ENCODE assay signal across 10 mouse cellular contexts in genomic region chr13:99235428-99236210, GRCm38 (mm10). TPM values are rescaled to one million over a fixed set of nuclear protein-coding genes. Genes with fewer than 3 reads are reported as not detected.
A peak's percentile ranks its signal among the peaks of the same experiment; 100 is the strongest.
DNase-seq lines count a peak whose midpoint lies in the region; ATAC-seq lines count a peak whose summit lies in the region.
"Had no signal": no experiment of that assay in that cellular context is flagged by ENCODE, and none has a peak within 500 bp of the region (broad histone marks: within the 10 kb centered on the region; RNA-seq: fewer than 3 reads in every experiment).

No protein-coding gene starts in this region.

- no peak overlapping the region for H3K4me2 ChIP-seq in embryonic facial prominence, embryonic 15.5 days (replicated peaks)

- no peaks in the 10 kb centered on the region for H3K9me3 ChIP-seq in heart, embryonic 10.5 days
- no peaks in the 10 kb centered on the region for H3K9me3 ChIP-seq in embryonic facial prominence, embryonic 15.5 days (replicated peaks)

- no peaks in the 10 kb centered on the region for H3K36me3 ChIP-seq in heart, embryonic 10.5 days
- no peaks in the 10 kb centered on the region for H3K36me3 ChIP-seq in embryonic facial prominence, embryonic 15.5 days

- no peak for DNase-seq in heart, embryonic 10.5 days (ENCODE audit: low spot score)
- DNase-seq in heart, adult 8-10 months (ENCODE audit: low spot score), result no peak
- peak; percentile 18 to 56 for DNase-seq in left cerebral cortex, postnatal 25 days (ENCODE audit: low spot score in 2 of 2)
- no peak for DNase-seq in left cerebral cortex, postnatal 36 days (ENCODE audit: low spot score in 2 of 2)
- DNase-seq in kidney, postnatal 4 days, result peak; percentile 54 to 57
- DNase-seq in ovary, adult 18-20 months (ENCODE audit: low spot score), result no peak
- no peak for DNase-seq in embryo, embryonic 11 days
- DNase-seq: gastrocnemius, postnatal 36 days; left cerebral cortex, postnatal 4 days had no signal

- no peak overlapping the region for H3K4me3 ChIP-seq in heart, embryonic 10.5 days
- no peak overlapping the region for H3K4me3 ChIP-seq in embryonic facial prominence, embryonic 15.5 days (replicated peaks)

- intact Hi-C loops in left cerebral cortex, postnatal 25 days (cut with DNase I), result no loop called here
- intact Hi-C loops in left cerebral cortex, postnatal 36 days (cut with DNase I), result no loop called here

- ATAC-seq in embryonic facial prominence, embryonic 15.5 days (ENCODE audit: insufficient number of reproducible peaks, low FRiP score, low TSS enrichment, low read depth), result no peak

- 69% methylated on average over 20 of the region's 20 CpGs for WGBS in heart, embryonic 10.5 days
- 71% methylated on average over 20 of the region's 20 CpGs for WGBS in embryonic facial prominence, embryonic 15.5 days

- H3K4me1 ChIP-seq in heart, embryonic 10.5 days, result peaks cover 50% of the 10 kb centered on the region
- H3K4me1 ChIP-seq in embryonic facial prominence, embryonic 15.5 days, result peaks cover 28% of the 10 kb centered on the region

- peak overlapping the region; percentile 89 for H3K27ac ChIP-seq in heart, embryonic 10.5 days
- peak overlapping the region; percentile 34; the same call in 1 of the 2 replicates for H3K27ac ChIP-seq in embryonic facial prominence, embryonic 15.5 days (replicated peaks)

- no peak overlapping the region for H3K9ac ChIP-seq in embryonic facial prominence, embryonic 15.5 days

- no peaks in the 10 kb centered on the region for H3K27me3 ChIP-seq in heart, embryonic 10.5 days (ENCODE audit: insufficient read depth, poor library complexity, severe bottlenecking)
- H3K27me3 ChIP-seq in embryonic facial prominence, embryonic 15.5 days, result no peaks in the 10 kb centered on the region

RNA-seq across cellular contexts. Expression of gene Zfp366, which starts 51.0 kb away (rescaled TPM):
- polyA plus RNA-seq in heart, embryonic 10.5 days (2016; fragmentation: Nextera tagmentation; extraction: Ambion mirVana), result 0.10 and 0.14 TPM in 2 replicates
- total RNA-seq in heart, adult 8-10 months (2022), result 10 to 100 TPM in 2 of 4 experiments, 1 to 10 TPM in 2; 7.9 to 12.2 (median 9.7) TPM
- total RNA-seq in left cerebral cortex, postnatal 25 days (2021), result 1 to 10 TPM; 3.5 to 4.3 TPM
- 1 to 10 TPM; 3.2 to 4.8 TPM for total RNA-seq in left cerebral cortex, postnatal 36 days (2021)
- 0.68 and 0.81 TPM in 2 replicates for polyA plus RNA-seq in embryonic facial prominence, embryonic 15.5 days (2015; fragmentation: Nextera tagmentation; extraction: Ambion mirVana)

Comparison
In these comparisons a context has a peak if more than half of its experiments do, and no peak if none do; other contexts are left out.
1. DNase-seq: peak in left cerebral cortex, postnatal 25 days (2 of 2) and kidney, postnatal 4 days (2 of 2); none in heart, embryonic 10.5 days (single experiment), heart, adult 8-10 months (single experiment), left cerebral cortex, postnatal 36 days (0 of 2), ovary, adult 18-20 months (single experiment) and embryo, embryonic 11 days (single experiment).